Mouse (Mus musculus): Measurements from ENCODE around the gene Ccdc91. TPM values are rescaled to one million over a fixed set of nuclear protein-coding genes. Genes with fewer than 3 reads are reported as not detected.

Ccdc91 gene
- 50.5 and 51.2 TPM in 2 replicates for total RNA-seq (2017)

DNA sequence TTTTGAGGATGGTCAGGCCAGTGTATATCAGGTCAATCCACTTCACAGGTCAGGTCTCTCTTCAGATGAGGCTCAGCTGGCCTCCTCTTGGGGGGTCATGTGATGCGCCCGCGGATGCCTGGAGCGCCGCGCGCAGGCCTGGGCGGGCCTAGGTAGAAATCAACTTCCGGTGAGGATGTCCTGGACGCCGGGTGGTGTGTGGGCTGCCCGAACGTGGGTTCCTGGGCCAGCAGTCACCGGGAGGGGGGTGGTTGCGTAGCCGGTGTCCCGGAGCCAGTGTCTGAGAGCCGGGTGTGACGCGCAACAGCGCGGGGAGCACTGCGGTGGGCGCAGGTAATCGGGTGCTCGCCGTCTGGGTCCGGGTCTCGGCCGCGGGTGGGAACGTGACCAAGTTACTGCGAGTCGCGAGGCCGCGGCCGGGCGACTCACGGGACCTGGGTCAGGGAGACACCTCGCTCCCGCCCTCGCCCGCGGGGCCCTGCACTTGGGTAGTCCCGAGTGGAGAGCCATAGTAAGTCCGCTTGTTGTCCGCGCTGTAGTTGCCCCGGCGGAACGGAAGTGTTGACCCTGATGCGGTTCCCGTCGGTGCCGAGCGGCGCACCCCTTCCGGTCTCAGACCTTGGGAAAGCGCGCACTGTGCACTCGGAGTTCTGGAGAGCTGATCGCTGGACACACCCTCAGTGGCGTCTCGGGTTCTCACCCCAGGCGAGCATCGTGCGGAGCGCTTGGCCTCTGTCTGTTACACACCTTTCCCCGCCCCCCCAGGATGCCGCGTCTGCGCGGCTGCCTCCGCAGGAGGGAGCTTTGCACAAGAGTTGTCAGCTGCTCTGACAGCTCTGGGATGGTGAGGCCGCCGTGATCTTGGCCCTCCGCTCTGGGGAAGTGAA lies at the start of gene Ccdc91:
Gene Ccdc91 (plus strand): TSS at position 102 of the 887 bp plus-strand sequence.
- ATAC-seq (replicated peaks in 1 of 2; ENCODE audit: insufficient read depth in 1 of 2, low FRiP score in 2 of 2, low TSS enrichment in 1 of 2, low read depth in 1 of 2, poor library complexity in 2 of 2, severe bottlenecking in 2 of 2) = peak; percentile 87 to 91

DNA sequence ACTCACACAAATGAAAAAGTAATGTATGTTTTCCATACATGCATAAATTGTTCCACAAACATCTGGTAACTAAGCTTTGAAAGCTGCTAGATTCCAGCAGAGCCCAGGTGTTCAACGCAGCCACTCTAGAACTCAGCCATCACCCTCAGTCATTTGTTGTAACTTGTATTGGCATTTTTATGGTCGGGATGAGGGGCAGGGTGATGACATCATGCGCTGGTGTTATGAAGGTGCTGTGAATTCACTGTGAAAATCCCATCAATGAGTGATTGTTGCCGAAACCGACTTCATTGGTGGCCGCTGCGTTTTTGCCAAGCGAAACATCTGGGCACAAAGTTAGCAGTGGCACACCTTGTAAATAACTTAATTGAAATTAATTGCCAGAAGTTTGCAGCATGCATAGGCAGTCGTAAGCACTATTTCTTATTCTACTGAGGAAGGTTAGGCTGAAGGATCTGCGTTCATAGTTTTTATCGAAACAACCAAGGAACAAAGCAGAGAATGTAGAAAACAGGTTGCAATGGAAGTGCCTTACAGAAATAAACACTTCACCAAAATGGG lies 48.6 kb upstream of the Ccdc91 start:
- ATAC-seq (replicated peaks in 1 of 2; ENCODE audit: insufficient read depth in 1 of 2, low FRiP score in 2 of 2, low TSS enrichment in 1 of 2, low read depth in 1 of 2, poor library complexity in 2 of 2, severe bottlenecking in 2 of 2) = no peak

DNA sequence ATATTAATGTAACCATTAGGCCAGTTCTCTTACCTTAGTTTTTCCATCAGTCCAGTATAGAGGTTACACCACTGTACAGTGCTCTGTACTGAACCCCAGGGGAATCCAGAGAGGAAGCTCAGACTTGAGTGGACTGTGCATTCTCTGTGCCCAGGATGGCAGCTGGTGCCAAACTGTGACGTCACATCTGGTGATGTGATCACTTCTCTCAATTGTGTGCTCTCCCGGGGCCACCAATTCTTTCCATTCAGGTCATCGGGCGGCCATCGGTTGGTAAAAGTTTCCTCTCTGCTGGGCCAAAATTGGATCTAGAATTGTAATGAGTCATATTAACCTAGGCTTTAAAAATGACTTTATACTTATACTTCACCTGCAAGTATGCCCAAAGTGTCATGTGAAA lies 19.9 kb upstream of the Ccdc91 start:
- no peak for ATAC-seq (replicated peaks in 1 of 2; ENCODE audit: insufficient read depth in 1 of 2, low FRiP score in 2 of 2, low TSS enrichment in 1 of 2, low read depth in 1 of 2, poor library complexity in 2 of 2, severe bottlenecking in 2 of 2)

DNA sequence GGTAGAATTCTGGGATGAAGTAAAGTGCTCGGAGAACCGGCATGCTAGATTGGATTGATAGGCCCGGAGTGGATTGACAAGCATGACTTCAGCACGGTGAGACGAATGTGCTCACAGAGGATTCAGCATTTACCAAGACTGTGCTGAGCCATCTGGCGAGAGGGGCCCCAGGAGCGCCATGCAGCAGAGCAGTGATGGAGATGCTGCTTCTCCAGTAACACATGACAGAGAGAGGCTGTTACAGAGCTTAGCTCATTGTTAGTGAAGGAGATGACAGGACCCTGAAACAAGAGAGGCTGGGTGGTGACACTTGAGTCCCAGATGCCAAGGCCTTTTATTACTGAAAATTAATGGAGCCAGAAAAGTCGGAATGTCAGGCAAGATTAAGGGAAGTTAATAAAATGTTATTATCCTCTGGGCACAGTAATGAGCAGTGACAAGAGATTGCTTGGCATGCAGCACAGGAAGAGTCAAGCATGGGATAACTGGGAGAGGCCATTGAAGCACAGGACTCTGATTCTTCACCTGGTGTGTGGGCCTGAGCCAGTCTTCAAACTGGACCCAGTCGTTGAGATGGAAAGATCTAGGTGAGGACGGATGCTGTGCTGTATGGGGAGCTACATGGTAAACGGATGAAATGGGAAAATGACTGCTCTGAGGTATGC lies 16.9 kb upstream of the Ccdc91 start:
- ATAC-seq (replicated peaks in 1 of 2; ENCODE audit: insufficient read depth in 1 of 2, low FRiP score in 2 of 2, low TSS enrichment in 1 of 2, low read depth in 1 of 2, poor library complexity in 2 of 2, severe bottlenecking in 2 of 2) = no peak

DNA sequence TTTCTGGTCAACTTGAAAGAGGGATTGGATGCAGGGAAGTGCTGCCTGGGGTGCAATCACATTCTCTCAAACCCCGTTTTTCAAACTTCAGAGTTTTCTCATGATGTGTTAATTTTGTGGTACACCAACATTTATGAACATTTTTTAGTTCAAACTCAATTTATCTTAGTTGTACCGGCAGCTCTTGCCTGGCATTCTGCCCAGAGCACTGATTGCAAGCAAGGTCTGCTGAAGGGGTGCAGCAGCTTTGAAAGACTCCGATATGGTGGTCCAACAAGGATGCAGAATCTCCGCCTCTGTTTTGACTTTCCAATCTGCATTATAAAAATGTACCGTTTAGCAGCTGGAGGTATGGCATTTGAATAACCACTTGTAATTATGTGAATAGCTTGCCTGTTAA lies 5.6 kb upstream of the Ccdc91 start:
- no peak for ATAC-seq (replicated peaks in 1 of 2; ENCODE audit: insufficient read depth in 1 of 2, low FRiP score in 2 of 2, low TSS enrichment in 1 of 2, low read depth in 1 of 2, poor library complexity in 2 of 2, severe bottlenecking in 2 of 2)

DNA sequence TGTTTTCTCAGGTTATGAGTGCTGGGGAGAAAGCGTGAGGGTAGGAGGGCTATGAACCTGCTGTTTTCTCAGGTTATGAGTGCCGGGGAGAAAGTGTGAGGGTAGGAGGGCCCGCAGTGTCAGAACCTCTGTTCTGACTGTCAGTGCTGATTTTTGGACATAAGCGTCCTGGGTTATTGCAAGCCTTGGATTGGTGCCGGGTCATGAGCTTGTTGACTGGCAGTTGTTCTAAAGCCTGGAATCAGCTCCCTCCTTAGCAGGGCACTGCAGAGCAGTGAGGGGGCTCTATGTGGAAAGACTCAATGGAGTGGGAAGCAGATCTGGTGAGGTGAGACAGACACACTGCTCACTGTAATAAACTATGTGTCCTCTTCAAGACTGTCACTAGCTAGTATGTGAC lies 5.5 kb downstream of the Ccdc91 start:
- ATAC-seq (replicated peaks in 1 of 2; ENCODE audit: insufficient read depth in 1 of 2, low FRiP score in 2 of 2, low TSS enrichment in 1 of 2, low read depth in 1 of 2, poor library complexity in 2 of 2, severe bottlenecking in 2 of 2) = no peak

DNA sequence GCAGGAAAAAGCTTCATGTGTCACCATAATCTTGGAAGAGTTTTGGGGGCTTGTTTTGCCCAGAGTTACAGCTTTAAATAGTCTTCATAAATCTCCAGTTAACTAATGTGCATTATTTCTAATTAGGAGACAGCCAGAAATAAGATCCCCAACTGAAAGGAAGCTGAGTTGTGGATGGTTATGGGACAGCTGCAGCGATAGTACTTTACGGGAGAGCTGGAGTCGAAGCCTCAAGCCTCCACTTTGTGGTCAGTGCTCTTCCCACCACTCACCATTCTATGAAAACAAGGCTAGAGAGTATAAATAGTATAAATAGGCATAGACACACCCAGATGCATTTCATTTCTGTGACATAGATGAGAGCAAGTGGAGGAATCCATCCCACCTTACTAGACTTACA lies 14.5 kb downstream of the Ccdc91 start:
- no peak for ATAC-seq (replicated peaks in 1 of 2; ENCODE audit: insufficient read depth in 1 of 2, low FRiP score in 2 of 2, low TSS enrichment in 1 of 2, low read depth in 1 of 2, poor library complexity in 2 of 2, severe bottlenecking in 2 of 2)

DNA sequence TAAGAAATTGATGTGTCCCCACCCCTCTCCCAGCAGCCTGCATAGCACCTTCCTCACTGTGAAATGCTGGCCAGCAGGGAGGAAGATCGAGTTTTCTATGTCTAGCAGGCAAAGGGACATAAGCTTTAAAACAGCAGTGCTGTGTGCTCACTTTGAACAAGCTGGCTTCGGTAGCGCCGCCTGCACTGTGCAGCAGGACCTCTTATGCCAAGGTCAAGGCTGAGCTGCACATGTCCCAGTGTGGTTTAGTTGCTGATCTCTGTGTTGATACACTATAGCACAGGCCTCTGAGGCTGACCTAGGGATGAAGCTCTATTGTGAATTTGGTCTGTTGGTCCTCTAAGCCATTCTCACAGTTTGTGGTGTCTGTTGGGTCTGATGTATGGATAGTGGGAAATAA lies 16.9 kb downstream of the Ccdc91 start:
- no peak for ATAC-seq (replicated peaks in 1 of 2; ENCODE audit: insufficient read depth in 1 of 2, low FRiP score in 2 of 2, low TSS enrichment in 1 of 2, low read depth in 1 of 2, poor library complexity in 2 of 2, severe bottlenecking in 2 of 2)

DNA sequence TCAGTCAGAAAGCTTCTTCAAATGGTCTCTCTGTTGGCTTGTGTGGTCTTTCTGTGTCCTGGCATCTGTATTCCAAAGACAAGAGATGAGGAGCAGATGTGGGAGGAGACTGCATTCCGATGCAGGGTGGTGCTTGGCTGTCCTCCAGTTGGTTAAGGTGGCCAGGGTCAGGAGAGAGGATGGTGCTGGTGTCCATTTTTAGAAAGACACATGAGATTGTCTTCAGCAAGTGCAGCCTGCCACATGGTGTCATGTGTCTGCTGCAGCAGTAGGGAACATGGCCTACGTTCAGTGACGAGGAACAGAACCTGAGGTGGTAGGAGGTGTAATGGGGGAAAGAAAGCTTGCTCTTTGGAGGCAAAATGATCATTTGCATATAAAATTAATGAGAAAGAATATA lies 25.8 kb downstream of the Ccdc91 start:
- no peak for ATAC-seq (replicated peaks in 1 of 2; ENCODE audit: insufficient read depth in 1 of 2, low FRiP score in 2 of 2, low TSS enrichment in 1 of 2, low read depth in 1 of 2, poor library complexity in 2 of 2, severe bottlenecking in 2 of 2)

DNA sequence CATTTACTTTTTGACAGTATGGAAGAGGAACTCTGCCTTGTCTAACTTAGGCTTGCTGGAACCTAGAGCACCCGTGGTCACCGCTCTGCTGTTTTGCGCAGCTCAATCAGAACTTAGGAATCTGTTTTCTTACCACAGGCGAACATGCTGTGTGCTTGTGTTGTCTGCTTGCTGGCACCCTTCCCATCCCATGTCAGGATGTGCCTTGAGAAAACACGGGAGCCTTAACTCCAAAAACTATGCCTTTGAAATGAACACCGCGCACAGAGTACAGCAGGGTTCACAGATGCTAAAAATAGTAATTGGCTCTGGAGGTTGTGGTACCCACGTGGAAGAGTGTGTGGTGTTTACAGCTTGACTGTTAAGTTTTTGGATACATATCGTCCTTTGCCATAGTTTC lies 30.4 kb downstream of the Ccdc91 start:
- no peak for ATAC-seq (replicated peaks in 1 of 2; ENCODE audit: insufficient read depth in 1 of 2, low FRiP score in 2 of 2, low TSS enrichment in 1 of 2, low read depth in 1 of 2, poor library complexity in 2 of 2, severe bottlenecking in 2 of 2)

DNA sequence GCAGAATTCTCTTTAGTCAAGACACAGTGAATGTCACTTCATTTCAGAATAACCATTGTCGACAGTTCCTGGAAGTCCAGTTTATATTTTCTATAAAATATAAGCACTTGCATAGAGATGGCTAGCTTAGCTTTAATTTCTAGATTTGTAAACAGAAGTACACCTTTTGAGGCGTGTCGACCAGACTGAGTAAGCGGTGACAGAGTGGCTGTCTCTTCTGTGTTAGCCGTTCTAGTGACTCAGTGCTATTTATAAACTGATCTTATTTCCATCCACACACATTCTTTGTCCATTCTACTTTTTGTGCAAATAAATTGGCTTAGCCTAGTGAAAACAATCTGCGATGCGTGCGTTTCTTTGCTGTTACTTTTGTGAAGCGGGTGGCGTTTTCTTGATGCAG lies 30.9 kb downstream of the Ccdc91 start:
- no peak for ATAC-seq (replicated peaks in 1 of 2; ENCODE audit: insufficient read depth in 1 of 2, low FRiP score in 2 of 2, low TSS enrichment in 1 of 2, low read depth in 1 of 2, poor library complexity in 2 of 2, severe bottlenecking in 2 of 2)

DNA sequence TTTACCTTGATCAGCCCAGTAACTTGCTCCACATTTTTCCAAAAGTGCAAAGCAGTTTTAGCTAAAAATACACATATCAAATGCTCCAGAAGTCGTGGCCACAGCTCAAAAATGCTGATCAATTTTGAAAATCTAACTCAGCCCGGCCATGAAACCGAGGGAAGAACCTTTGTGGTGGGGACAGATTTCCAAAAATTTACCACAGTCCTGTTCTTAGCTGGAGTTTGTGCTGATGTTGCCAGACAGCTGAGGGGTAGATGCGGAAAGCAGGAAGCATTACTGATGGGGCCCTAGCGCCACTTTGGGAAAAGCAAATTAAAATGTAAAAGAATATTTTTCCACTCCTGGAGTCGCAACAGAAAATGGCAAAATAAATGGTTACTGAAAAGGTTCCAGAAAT lies 31.6 kb downstream of the Ccdc91 start:
- no peak for ATAC-seq (replicated peaks in 1 of 2; ENCODE audit: insufficient read depth in 1 of 2, low FRiP score in 2 of 2, low TSS enrichment in 1 of 2, low read depth in 1 of 2, poor library complexity in 2 of 2, severe bottlenecking in 2 of 2)

DNA sequence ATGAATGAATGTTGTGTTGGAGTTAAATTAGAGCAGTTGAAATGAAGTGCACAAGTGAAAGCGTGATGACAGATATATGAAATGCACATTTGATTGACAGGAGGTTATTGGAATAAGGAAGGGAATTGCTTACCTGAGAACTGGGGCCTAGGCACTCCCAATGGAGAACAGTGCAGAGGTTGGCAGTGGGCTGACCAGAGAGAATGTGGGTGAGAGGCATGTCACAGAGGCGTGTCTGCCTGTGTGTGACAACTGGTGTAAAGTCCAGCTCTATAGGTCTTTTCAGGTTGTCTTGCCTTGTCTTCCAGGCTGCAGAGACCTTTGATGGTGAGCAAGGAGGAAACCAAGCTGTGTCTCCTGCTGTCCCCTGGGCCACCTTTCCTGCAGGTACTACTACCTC lies 34.9 kb downstream of the Ccdc91 start:
- ATAC-seq (replicated peaks in 1 of 2; ENCODE audit: insufficient read depth in 1 of 2, low FRiP score in 2 of 2, low TSS enrichment in 1 of 2, low read depth in 1 of 2, poor library complexity in 2 of 2, severe bottlenecking in 2 of 2) = no peak

DNA sequence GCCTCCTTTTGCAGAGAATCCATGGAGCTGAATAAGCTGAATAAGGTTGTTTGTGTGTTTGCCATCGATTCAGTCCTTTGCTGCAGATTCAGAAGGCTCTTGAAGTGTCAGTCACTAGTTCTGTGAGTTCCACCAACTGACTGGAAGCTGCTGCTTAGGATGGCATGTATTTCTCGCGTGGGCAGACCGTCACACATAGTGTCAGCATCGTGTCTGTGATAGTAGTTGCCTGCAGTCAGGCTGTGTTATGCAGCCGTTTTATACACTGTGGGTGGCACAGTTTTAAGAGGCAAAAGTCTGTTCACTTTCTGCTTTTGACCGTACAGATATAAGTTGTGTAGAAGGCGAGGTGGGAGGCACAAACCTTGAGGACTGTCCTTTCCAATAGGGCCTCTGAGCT lies 42.3 kb downstream of the Ccdc91 start:
- no peak for ATAC-seq (replicated peaks in 1 of 2; ENCODE audit: insufficient read depth in 1 of 2, low FRiP score in 2 of 2, low TSS enrichment in 1 of 2, low read depth in 1 of 2, poor library complexity in 2 of 2, severe bottlenecking in 2 of 2)

DNA sequence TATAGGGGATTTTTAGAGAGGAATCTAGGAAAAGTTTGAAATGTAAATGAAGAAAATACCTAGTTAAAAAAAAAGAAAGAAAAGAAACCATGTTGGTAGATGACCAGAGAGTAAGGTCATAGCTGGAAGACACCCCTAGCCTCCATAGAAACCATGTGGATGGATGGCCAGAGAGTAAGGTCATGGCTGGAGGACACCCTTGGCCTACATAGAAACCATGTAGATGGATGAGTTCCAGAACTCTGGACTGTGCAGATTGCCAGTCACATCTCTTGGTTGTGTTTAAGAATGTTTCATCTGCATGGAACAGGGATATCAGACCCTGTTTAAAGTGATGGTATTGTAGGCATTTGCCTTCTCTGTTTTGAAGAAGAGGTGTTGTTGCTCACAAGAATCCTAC lies 49.6 kb downstream of the Ccdc91 start:
- ATAC-seq (replicated peaks in 1 of 2; ENCODE audit: insufficient read depth in 1 of 2, low FRiP score in 2 of 2, low TSS enrichment in 1 of 2, low read depth in 1 of 2, poor library complexity in 2 of 2, severe bottlenecking in 2 of 2) = no peak

DNA sequence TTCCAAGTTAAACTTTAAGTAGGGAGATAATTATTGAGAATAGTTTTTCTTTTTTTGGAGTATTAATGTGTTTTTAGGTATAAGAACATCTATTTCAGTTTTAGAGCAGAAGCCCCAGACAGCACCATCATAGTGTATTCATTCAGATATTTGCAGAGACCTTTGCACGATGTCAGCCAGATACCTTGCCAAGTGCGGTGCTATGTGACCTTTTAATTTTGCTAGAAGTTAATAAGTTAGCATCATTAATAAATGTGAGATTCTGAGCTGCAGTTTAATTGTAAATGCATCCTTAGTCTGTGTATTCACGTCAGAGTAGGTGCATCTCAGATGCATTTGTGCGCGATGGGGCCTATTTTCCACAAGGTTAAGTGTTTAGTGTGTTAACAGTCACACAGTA lies 59.3 kb downstream of the Ccdc91 start:
- no peak for ATAC-seq (replicated peaks in 1 of 2; ENCODE audit: insufficient read depth in 1 of 2, low FRiP score in 2 of 2, low TSS enrichment in 1 of 2, low read depth in 1 of 2, poor library complexity in 2 of 2, severe bottlenecking in 2 of 2)

DNA sequence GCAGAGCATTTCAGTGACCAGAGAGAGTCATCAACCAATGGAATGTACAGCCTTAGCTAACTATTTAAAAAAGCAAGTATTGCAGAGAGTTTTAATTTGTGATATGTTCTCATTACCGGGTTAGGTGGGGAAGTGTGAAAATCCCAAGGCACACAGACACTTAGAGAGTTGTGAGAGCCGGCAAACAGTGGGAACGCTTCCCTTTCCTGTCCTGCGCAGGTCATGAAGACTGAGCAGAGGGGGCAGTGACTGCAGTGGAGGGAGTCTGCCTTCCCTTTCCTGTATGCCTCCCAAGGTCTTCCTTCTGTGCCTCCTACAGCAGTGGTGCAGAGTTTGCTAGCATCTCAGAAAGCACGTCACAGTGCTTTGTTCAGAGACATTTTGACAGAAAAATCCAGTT lies 62.6 kb downstream of the Ccdc91 start:
- no peak for ATAC-seq (replicated peaks in 1 of 2; ENCODE audit: insufficient read depth in 1 of 2, low FRiP score in 2 of 2, low TSS enrichment in 1 of 2, low read depth in 1 of 2, poor library complexity in 2 of 2, severe bottlenecking in 2 of 2)

DNA sequence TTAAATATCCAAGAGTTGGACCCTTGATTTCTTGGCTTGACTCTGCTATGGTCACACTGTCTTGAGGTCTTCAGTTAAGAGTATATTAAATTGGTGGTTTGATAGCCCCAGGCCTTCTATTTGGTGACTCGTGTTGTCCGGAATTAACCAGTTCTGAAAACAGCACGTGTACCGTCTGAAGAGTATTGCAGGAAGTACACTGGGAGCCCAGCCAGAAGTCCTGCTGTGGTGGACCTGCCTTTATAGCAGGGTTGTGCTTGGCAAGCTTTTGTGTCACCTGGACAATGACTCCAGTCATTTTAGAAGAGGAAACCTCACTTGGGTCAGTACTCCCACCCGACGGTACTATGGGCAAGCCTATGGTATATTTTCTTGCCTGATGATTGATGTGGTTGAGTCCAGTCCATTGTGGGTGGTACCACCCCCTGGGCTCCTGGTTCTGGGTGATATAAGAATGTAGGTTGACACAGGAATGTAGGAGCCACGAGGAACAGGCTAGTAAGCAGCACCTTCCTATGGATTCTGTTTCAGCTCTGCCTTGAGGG lies 63.5 kb downstream of the Ccdc91 start:
- no peak for ATAC-seq (replicated peaks in 1 of 2; ENCODE audit: insufficient read depth in 1 of 2, low FRiP score in 2 of 2, low TSS enrichment in 1 of 2, low read depth in 1 of 2, poor library complexity in 2 of 2, severe bottlenecking in 2 of 2)
